Mouse (Mus musculus): ENCODE measurements around the gene Rusc2.

Rusc2 gene

DNA sequence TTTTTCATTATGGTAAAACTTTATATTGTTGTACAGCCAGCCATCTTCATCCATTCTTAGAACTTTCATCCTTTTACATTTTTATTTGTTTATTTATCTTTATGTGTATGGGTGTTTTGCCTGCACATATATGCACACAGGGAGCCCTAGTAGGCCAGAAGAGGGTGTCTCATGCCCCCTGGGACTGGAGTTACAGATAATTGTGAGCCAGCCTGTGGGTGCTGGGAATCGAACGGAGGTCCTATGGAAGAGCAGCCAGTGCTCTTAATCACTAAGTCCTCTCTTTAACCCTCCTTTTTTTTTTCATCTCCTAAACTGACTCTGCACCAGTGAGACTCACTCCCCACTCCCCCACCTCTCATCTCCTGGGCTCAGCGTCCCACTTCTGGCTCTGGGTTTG, 2.8 kb downstream of the Rusc2 start:
- DNase-seq (ENCODE audit: low spot score in 2 of 2): no peak

DNA sequence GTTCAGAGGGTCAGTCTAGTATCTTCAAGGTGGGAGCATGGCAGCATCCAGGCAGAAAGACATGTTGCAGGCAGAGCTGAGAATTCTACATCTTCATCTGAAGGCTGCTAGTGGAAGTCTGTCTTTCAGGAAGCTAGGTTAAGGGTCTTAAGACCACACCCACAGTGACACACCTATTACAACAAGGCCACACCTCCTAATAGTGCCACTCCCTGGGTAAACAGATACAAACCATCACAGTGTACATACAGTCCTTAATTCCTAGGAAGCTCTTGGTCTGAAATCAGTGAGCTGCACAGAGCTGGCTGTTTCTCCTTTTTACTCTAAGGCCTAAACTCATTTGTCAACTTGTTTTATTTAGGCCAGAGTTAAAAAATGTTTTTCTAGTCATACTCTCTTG, 5.2 kb downstream of the Rusc2 start:
- DNase-seq (ENCODE audit: low spot score in 2 of 2): no peak

DNA sequence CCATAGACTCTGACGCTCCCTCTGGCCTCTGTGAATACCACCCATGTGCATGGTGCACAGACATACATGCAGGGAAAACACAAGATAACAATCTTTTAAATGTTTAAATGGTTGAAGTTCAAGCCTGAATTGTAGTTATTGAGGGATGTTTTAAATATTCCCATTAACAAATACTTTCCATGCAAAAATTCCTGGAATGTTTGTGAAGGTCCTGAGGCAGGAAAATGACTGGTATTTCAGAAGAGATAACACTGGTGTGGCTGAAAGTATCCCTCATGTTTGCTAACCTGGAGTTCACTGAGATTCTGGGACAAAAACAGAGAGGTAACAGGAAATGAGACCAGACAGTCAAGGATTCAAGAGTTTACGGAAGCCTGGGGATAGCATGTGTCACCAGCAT, 7.6 kb downstream of the Rusc2 start:
- DNase-seq (ENCODE audit: low spot score in 2 of 2): no peak

DNA sequence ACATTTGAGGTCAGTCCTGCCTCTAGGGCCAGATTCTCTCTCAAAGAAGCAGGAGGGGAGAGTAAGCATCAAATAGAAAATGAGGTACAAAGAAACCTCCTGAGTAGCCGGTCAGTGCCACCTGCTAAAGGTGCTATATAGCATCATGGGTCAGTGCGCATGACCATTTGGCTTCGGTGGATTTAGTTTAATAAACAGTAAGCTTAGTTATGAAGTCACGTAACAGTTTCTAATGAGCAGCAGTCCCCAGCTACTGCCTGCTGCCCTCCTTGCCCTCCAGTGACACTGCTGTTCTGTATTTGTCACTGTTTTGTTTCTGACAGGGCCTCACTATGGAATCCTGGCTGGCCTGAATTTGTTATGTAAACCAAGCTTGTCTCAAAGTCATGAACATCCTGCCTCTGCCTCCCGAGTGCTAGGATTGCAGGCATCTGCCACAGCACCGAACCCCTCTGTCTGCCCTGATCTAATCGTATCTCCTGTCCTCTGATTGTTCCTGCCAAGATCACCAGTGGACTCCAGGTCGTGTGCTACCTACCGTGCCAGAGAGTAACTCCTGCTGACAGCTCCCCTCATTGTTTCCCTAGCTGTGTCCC, 8.2 kb downstream of the Rusc2 start:
- DNase-seq (ENCODE audit: low spot score in 2 of 2): no peak

DNA sequence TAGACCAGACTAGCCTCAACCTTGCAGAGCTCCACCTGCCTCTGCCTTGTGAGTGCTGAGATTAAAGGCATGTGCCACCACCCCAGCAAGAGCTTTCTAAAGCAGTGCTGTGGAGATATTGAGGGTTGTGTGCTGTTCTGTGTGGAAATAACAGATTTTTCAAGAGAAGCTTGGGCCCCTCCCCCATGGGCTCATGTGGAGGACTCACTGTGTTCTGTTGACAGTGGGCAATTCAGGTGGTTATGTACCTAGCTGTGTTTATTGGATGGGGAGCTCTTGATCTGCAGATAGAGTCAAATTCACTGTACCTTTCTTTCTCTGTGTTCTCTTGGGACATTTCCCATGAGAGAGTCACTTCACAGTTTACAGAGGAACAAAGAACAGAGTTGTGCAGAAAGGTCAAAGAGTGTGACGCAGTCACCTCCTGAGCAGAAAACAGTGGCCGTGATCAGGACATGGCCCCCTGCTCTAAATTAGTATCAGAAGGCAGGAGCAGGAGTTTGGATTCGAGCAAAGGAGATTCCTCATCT, 9.8 kb downstream of the Rusc2 start:
- no peak for DNase-seq (ENCODE audit: low spot score in 2 of 2)

DNA sequence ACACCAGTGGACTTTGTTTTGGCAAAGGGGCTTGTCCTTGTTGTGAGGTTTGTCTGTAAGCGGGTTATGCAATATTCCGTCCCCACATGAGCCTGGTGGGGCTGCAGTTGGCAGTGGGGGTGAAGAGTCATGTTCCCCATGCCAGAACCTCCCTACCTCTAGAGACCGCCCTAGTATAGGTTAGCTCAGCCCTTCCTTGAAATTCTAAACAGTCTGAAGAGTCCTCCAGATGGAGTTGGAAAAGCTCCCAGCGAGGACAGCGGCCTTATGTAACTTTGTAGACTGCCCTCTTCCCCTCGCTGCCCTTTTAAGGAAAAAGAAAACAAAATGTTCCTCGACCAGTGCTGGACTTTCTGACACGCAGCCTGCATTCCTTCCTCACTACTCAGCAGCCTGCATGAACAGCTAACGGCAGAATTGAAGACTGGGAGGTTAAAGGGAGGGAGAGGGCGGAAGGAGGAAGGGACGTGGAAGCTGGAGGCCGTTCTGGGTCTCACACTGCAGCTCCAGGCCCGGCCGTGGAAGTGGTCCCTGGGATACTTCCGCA, 12.6 kb downstream of the Rusc2 start:
- DNase-seq (ENCODE audit: low spot score in 2 of 2): no peak

DNA sequence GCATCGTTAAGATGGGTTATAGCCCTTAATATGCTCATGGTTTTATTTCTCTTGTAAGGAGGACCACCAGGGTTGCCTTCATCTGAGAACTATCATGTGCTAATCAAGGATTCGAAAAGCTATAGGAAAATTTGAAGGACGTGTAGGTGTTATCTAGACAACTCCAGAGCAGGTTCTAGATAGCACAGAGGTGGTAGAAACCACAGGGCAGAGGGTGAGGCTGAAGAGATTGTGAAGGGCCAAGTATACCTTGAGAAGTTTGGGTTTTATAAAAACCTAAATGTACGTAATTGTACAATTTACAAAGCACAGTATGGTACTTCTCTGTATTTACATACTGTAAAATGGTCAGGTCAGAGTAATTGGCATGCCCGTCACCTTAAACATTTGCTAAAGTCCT, 13.4 kb downstream of the Rusc2 start:
- DNase-seq (ENCODE audit: low spot score in 2 of 2): no peak

DNA sequence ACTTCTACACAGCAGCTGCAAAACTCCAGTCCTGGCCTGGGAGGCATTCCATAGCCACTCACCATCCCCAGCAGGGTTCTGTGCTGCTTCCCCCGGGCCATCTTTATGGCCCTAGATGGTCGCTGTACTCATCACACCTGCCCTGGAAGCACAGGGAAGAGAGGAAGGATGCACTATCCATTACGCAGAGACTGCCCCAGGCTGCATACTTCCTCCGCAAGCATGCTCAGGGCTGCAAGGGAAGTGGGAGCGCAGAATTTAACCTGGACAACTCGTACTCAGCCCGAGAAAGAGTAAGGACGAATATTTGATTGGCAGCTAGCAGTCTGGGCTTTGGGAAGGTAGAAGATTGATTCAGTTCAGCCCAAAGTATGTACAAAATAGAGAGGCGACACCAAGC, 14.1 kb downstream of the Rusc2 start:
- no peak for DNase-seq (ENCODE audit: low spot score in 2 of 2)

DNA sequence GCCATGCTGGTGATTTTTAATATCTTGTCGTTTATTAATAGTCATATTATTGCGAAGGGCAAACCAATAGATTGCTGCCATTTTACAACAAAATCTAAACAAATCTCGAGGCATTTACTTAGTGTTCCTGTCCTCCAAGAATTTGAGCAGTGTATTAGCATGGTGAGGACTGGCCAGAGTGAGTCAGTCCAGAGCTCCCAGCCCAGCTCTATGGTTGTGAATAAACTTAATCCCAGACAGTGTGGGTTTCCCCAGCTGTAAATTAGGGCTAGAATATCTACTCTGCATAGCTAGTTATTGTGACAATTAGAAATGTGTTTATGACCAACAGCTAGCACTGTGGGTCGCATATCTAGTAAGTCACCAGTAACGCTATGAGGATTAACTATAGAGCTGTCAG, 14.6 kb downstream of the Rusc2 start:
- DNase-seq (ENCODE audit: low spot score in 2 of 2): no peak

DNA sequence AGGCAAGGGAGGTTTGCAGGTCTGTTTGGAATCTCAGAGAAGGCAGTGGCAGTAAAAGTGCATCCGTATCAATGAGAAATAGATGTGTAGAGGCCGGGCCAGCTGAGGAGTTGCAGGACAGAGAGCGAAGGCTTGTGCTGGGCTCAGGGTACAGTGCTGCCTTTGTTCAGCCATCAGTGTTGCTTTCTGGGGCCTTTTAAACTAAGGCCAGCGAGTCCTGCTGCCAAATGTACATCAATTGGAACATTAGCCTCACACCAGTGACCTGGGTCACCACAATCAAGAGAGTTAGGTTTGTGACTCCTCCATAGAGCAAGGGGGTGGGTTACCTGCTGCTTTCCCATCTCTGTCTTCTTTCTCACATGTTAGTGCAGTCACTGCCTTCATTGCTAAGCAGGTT, 16.2 kb downstream of the Rusc2 start:
- no peak for DNase-seq (ENCODE audit: low spot score in 2 of 2)

DNA sequence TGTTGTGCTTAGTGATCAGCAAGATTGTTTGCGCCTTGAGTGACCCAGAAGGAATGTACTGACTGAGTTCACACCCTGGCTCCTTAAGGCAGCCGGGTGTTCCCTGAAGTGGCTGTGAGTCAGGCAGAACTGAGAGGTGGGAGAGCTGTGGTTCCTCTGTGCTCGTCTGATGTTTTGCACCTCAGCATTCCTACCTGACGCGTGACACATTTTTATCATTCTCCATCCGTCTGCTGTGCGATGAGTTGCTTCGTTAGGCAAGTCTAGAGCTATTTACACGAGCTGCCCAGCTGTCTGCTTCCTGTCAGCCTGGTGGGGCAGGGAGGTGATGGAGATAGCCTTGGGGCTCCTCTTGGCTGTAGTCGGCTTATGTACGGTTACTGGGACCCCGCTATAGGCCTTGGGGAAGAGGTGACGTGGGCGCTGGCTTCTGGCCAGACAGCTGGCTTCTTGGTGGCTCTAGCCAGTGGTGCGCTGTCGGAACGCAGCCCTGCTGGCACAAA, 17.1 kb downstream of the Rusc2 start:
- no peak for DNase-seq (ENCODE audit: low spot score in 2 of 2)

DNA sequence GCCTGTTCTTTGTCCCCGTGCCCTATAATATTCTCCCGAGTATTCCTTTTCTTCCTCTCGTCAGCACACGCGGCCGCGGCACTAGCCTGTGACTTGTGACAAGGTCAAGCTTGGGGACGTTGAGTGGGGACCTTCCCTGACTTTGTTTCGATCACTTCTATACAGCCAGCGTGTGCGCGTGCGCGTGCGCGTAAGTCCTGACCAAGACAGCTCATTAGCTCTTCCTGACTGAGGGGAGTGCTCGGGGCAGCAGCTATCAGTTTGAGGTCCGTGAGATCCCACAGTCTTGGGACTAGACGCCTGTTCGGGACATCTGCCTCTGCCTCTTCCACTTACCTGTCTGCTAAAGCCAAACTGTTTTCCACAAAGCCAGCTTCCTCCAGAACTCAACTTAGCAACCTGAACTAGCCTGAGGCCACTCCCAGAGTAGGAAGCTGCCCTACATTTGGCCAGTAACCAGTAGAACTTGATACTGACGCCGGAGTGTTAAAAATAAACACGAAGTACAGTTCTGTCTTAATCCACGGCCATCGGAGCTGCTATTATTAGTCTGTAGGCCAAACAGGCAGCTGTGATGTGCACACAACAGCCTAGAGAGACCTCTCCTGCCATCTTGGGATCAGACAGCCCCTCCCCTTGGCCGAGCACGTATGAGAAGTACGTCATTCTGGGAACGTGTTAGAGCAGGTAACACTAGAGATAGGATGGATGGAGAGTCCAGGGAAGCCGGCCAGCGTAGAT, 17.8 kb downstream of the Rusc2 start:
- no peak for DNase-seq (ENCODE audit: low spot score in 2 of 2)

DNA sequence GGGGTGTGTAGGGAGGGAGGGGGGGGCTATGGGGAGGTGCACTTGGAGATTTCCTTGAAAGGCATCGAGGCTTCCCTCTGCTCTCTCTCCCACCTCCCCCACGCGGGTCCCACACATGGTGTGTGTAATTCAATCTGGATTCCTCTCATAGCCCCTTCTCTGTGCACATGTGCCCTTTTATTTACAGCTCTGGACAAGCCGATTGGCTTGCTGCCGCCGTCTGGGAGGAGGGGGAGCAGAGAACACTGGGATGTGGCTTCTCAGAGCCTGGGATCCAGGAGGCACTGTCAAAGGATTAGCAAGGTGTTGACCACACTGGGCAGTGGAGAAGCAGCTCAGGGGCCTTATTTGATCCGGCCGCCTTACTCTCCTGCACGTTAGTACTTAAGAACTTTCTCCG, 19.2 kb downstream of the Rusc2 start:
- no peak for DNase-seq (ENCODE audit: low spot score in 2 of 2)

DNA sequence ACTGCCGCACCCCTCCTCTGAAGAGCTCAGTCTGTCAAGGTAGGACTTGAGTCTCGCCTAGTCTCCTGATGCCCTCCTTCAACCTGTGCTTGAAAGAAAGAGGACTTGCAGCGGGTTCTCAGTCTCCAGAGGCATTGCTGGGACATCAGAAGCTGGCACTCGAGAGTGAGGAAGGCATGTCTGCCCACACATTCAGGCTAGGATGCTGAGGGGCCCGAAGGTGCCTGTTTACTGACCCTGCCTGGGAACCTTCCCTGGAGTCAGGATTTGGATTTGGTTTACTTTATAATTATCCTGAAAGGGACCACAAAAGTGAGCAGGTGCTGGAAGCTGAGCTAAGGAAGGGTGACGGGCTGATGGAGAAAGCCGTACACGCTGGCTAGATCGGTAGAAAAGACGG, 19.7 kb downstream of the Rusc2 start:
- DNase-seq (ENCODE audit: low spot score in 2 of 2): no peak

DNA sequence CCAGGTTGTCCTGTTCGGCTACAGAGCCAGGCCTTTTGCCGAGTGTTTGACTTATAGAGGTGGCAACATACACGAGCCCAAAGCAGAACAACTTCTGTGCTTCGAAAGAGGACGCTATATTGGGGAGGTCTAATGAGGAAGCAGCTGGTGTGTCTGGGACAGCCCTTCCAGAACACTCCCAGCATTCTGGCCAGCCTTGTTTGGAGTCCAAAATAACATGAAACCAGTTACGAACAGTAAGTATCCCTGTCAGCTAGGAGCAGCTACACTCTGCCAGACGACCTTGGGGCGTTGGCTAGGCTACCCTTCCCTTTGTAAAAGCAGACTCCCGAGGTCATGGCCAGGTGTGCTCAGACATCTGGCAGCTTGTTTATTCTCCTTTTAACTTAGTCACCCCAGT, 20.4 kb downstream of the Rusc2 start:
- DNase-seq (ENCODE audit: low spot score in 2 of 2): no peak

DNA sequence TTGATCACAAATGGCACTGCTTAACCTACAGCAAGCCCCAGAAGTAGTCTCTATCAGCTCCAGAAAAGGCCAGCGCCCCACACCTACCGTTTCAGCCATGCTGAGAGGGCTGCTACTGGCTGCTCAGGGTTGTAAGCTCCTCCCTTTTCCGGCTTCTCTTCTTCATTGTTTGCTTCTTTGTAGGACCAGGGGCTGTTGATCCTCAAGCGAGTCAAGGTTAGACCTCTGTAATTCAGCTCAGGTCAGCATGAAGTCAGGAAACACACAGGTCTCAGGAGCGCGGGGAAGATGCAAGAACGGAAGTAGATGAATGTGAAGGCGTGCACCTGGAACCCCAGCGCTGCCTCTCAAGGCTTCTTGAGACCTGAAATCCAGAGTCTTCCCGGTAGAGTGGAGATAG, 22.9 kb downstream of the Rusc2 start:
- DNase-seq (ENCODE audit: low spot score in 2 of 2): no peak

DNA sequence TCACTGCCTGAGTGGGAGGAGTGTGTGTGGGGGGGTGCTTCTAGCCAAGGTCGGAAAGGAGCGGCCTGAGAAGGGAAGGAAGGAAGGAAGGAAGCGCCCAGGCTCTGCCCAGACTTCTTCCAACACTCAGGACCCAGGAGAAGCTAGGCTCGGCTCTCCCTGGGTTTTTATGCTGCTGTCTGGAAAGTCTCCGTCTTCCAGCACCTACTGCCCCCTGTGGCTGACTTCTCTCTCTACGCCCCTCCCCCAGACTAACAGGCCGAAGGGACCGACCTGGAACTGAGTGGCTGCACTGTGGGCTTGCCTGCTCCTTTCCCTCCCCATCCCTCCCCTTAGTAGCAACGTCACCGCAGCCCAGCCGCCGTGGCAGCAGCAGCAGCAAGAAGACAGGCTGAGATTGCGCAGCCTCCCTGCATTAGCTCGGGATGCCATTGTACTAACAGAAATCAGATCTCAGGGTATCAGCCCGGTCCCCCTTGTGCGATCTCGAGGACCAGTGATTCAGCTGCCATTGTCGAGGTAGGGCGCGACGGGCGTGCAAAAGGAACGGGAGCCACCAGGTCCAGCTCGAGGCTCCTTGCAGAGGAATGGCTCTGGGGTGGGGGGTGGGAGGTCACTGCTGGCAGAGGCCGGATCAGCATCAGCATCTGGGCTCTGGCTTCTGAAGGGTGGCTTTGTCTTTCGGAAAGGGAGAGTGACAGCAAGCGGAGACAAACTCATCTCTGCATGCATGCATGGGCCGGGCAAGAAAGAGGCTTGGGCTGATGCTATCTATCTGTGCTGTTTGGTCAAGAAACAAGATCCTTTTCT, 24.6 kb downstream of the Rusc2 start:
- no peak for DNase-seq (ENCODE audit: low spot score in 2 of 2)

DNA sequence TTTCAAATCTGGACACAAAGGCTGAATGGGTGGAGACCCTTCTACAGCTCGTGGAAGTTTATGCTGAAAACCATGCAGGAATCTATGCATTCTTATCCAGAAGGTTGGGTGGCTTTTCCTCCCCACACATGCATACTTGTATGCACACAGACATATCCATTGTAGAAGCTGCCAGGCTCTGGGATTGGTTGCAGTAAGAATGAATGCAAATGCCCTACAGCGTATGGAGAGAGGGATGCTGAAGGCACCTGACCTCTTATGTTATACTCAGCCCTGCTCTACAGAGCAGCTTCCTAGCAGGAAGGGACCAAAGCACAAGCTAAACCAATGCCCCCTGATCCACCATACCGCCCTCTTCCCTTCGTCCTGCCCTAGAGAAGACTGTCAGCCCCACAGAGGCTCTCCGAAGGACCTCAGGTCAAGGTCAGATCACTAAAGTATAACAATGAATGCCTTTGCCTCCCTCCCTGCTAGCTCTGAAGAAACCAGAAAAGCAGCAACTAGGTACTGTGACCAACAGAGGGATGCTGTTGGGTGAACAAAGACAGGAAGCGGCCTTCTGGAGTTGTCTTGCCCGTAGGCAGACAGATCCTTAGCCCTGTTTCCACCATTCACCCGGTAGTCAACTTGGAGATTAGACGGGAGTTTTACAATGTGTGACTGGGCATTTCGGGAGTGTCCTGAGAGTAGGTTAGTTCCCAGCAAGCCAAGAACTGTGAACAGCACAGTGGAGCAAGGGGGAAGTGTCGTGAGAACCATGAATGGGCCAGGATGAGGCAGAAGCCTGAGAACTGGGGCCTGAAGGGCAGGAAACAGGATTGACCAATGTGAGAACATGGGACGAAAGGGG, 25.5 kb downstream of the Rusc2 start:
- no peak for DNase-seq (ENCODE audit: low spot score in 2 of 2)

DNA sequence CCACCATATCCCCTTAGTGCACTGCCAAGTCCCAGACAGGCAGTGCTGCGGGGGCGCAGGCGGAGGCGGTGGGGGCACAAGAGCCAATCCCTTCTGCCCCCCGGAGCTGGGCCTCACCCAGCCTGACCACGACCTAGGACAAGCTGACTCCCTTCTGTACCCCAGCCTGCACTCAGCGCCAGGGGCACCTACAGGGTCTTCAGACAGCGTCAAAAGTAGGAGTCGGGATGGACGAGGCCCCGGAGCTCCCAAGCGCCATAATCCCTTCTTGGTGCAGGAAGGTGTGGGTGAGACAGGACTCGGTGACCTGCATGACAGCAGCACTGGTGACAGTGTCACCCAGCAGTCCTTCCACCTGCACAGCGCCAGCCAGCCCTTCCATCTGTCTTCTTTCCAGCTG, 33.0 kb downstream of the Rusc2 start:
- no peak for DNase-seq (ENCODE audit: low spot score in 2 of 2)

DNA sequence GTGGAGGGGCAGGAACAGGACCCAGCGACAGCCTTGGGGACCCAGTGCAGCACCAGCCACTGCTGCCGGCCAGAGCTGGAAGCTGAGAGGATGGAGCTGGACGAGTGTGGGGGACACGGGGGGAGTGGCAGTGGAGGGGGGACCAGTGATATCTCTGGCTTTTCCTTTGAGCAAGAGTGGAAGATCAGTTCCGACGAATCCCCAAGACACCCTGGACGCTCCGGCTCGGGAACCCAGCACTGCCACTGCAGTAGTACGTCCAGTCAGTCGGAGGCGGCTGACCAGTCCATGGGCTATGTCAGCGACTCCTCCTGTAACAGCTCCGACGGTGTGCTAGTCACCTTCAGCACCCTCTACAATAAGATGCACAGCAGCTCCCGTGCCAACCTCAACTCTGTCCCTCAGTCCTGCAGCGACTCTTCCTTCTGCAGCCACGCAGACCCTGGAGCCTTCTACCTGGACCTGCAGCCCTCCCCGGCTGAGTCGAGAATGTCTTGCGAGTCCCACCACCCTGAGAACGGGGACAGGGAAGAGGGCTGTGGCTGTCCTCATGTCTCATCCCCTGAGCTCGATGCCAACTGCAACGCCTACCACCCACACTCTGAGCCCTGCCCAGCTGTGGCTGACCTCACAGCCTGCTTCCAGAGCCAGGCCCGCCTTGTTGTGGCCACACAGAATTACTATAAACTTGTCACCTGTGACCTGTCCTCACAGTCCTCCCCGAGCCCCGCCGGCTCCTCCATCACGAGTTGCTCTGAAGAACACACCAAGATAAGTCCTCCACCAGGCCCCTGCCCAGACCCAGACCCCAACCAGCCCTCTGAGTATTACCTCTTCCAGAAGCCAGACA, 33.7 kb downstream of the Rusc2 start:
- no peak for DNase-seq (ENCODE audit: low spot score in 2 of 2)
